In the genomic region with DNA sequence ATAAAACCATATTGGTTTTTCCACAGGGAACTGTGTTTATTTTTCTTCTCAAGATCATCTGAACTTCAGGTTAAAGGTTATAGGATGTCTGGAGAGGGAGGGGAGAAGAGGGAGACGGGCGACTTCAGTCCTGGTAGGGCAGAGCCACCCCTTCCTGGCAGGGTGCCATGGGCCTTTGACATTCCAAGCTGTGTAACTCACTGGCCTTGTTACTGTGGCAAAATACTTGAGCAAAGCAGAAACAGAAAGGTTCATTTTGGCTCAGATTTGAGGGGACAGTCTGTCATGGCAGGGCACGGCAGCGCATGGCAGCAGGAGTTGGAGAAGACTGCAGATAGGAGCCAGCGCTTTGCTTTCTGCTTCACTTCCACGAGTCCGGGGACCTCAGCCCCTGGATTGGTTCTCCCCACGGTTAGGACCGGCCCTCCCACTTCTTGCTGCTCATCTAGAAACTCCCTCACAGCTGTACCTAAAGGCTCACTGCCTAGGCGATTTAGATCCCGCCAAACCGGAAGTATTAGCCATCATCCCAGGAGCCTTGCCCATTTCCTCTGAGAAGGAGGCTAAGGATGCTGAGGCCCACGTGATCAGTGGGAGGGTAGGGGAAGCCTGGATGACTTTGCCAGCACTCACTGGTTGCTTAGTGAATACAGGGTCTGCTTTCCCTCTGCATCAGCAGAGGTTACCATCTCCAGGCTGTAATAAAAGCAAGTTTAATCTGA, we compare ENCODE assay signal across 9 mouse cellular contexts.
DNase-seq lines count a peak whose midpoint lies in the region; ATAC-seq and TF ChIP-seq lines count a peak whose summit lies in the region.
"Had no signal": no experiment of that assay in that cellular context is flagged by ENCODE, and none has a peak within 500 bp of the region (broad histone marks: within the 10 kb centered on the region; RNA-seq: fewer than 3 reads in every experiment).

No protein-coding gene starts in this region.

- no peak for TF ChIP-seq CTCF in C2C12 (IDR thresholded peaks at IDR 0.05; ENCODE audit: control insufficient read depth, insufficient read depth, insufficient read length)

- H3K4me1 ChIP-seq in intestine, embryonic 14.5 days (replicated peaks; ENCODE audit: control insufficient read depth, insufficient read depth, low read length): peaks cover 19% of the 10 kb centered on the region; the same call in 1 of the 2 replicates
- peaks cover 9% of the 10 kb centered on the region; the same call in 1 of the 2 replicates for H3K4me1 ChIP-seq in intestine, embryonic 15.5 days (replicated peaks)
- peaks cover 16% of the 10 kb centered on the region for H3K4me1 ChIP-seq in midbrain, embryonic 10.5 days

- H3K36me3 ChIP-seq in intestine, embryonic 14.5 days (ENCODE audit: control insufficient read depth, insufficient read depth, low read length): no peaks in the 10 kb centered on the region
- H3K36me3 ChIP-seq in intestine, embryonic 15.5 days: no peaks in the 10 kb centered on the region
- no peaks in the 10 kb centered on the region for H3K36me3 ChIP-seq in C2C12 (ENCODE audit: control insufficient read depth, insufficient read depth)
- no peaks in the 10 kb centered on the region for H3K36me3 ChIP-seq in midbrain, embryonic 10.5 days

- WGBS in intestine, embryonic 14.5 days: 39% methylated on average over 13 of the region's 13 CpGs
- 46% methylated on average over 13 of the region's 13 CpGs for WGBS in intestine, embryonic 15.5 days
- 58% methylated on average over 13 of the region's 13 CpGs for WGBS in midbrain, embryonic 10.5 days

- H3K4me3 ChIP-seq in intestine, embryonic 14.5 days (ENCODE audit: low read depth, low read length): no peak overlapping the region
- no peak overlapping the region for H3K4me3 ChIP-seq in intestine, embryonic 15.5 days (replicated peaks)
- no peak overlapping the region for H3K4me3 ChIP-seq in C2C12 (ENCODE audit: insufficient read depth, poor library complexity, severe bottlenecking)
- H3K4me3 ChIP-seq in midbrain, embryonic 10.5 days: no peak overlapping the region

- no peak overlapping the region for H3K9ac ChIP-seq in intestine, embryonic 14.5 days (ENCODE audit: low read length)
- no peak overlapping the region for H3K9ac ChIP-seq in intestine, embryonic 15.5 days

- H3K79me2 ChIP-seq in C2C12 (ENCODE audit: control insufficient read depth, insufficient read depth): no peaks in the 10 kb centered on the region

- H3K79me3 ChIP-seq in C2C12 (ENCODE audit: low read depth): no peaks in the 10 kb centered on the region

- no peak overlapping the region for H3K27ac ChIP-seq in intestine, embryonic 14.5 days (ENCODE audit: low read depth)
- H3K27ac ChIP-seq in intestine, embryonic 15.5 days: no peak overlapping the region
- no peak overlapping the region for H3K27ac ChIP-seq in midbrain, embryonic 10.5 days (replicated peaks)

- H3ac ChIP-seq in C2C12 (ENCODE audit: control insufficient read depth, insufficient read length, low read depth): no peak overlapping the region

- no peak for DNase-seq in intestine, embryonic 14.5 days (ENCODE audit: low spot score)
- DNase-seq in adrenal gland, postnatal 25 days: peak; percentile 63
- DNase-seq in heart, postnatal 10 days: peak; percentile 47 to 52
- DNase-seq in layer of hippocampus, adult 9-11 months: no peak
- no peak for DNase-seq in midbrain, embryonic 10.5 days (ENCODE audit: low spot score)
- DNase-seq in B cell, adult 2 months: no peak
- DNase-seq: layer of hippocampus, postnatal 36 days had no signal

- H3K9me3 ChIP-seq in intestine, embryonic 14.5 days (ENCODE audit: control insufficient read depth, low read length): no peaks in the 10 kb centered on the region
- H3K9me3 ChIP-seq in intestine, embryonic 15.5 days: no peaks in the 10 kb centered on the region
- no peaks in the 10 kb centered on the region for H3K9me3 ChIP-seq in midbrain, embryonic 10.5 days (replicated peaks)

- no peaks in the 10 kb centered on the region for H3K27me3 ChIP-seq in intestine, embryonic 14.5 days (replicated peaks; ENCODE audit: control insufficient read depth, insufficient read depth, low read length)
- no peaks in the 10 kb centered on the region for H3K27me3 ChIP-seq in intestine, embryonic 15.5 days (replicated peaks)
- H3K27me3 ChIP-seq in C2C12 (ENCODE audit: control insufficient read depth, insufficient read depth, insufficient read length): no peaks in the 10 kb centered on the region
- no peaks in the 10 kb centered on the region for H3K27me3 ChIP-seq in midbrain, embryonic 10.5 days (ENCODE audit: low read depth, poor library complexity, severe bottlenecking)

- ATAC-seq in intestine, embryonic 14.5 days (replicated peaks; ENCODE audit: low FRiP score, low TSS enrichment, low read depth): 0 out of 2 replicates have a peak, but pooled peaks have one; percentile 23
- no peak for ATAC-seq in intestine, embryonic 15.5 days

- intact Hi-C loops in heart, postnatal 10 days (cut with DNase I): no loop called here

- no peak overlapping the region for H3K4me2 ChIP-seq in intestine, embryonic 14.5 days (ENCODE audit: low read length)
- H3K4me2 ChIP-seq in intestine, embryonic 15.5 days (replicated peaks): no peak overlapping the region

TF ChIP-seq in C2C12, 6 proteins besides CTCF, POLR2A, EP300 and RAD21:
- TF ChIP-seq MAX (IDR thresholded peaks at IDR 0.05) (no peak), USF1 (IDR thresholded peaks at IDR 0.05; ENCODE audit: low read depth) (peak; percentile 95)

Comparison
In these comparisons a context has a peak if more than half of its experiments do, and no peak if none do; other contexts are left out.
1. DNase-seq: peak in adrenal gland, postnatal 25 days (single experiment) and heart, postnatal 10 days (2 of 2); none in intestine, embryonic 14.5 days (single experiment), layer of hippocampus, adult 9-11 months (single experiment), midbrain, embryonic 10.5 days (single experiment) and B cell, adult 2 months (0 of 2).